Mouse (Mus musculus) stomach, postnatal 0 days (tissue): ENCODE measurements around the gene Gm3099.
"Not testable (repeated sequence)": the region's sequence is repeated elsewhere in the genome, so short reads cannot be mapped to it uniquely, and the experiment has no call there.

Experiments
- CTCF ChIP-seq: IDR thresholded peaks from 2 replicates; pipeline ENCODE4 v1.5.1; 2016; ENCODE audit warnings: antibody characterized with exemption, low read depth, mild to moderate bottlenecking, moderate library complexity
- EP300 ChIP-seq: optimal IDR thresholded peaks from 2 replicates; pipeline ENCODE3; 2016; ENCODE audit warnings: antibody characterized with exemption

GRCm38 (mm10) chr14:4023641-4024040, 25.4 kb downstream of the Gm3099 start, which contains the start of gene Gm5796:
- not testable (repeated sequence) for TF ChIP-seq EP300, CTCF
